Mouse (Mus musculus) lung, postnatal 0 days (tissue): ENCODE measurements around the gene Gigyf1.

ENCODE experiments used
- CTCF ChIP-seq: IDR thresholded peaks from 2 replicates; pipeline ENCODE4 v1.5.1; 2016; ENCODE audit warnings: antibody characterized with exemption, mild to moderate bottlenecking
- EP300 ChIP-seq: IDR thresholded peaks from 2 replicates; pipeline ENCODE4 v1.6.1; 2016; ENCODE audit warnings: antibody characterized with exemption, mild to moderate bottlenecking, control low read depth

DNA sequence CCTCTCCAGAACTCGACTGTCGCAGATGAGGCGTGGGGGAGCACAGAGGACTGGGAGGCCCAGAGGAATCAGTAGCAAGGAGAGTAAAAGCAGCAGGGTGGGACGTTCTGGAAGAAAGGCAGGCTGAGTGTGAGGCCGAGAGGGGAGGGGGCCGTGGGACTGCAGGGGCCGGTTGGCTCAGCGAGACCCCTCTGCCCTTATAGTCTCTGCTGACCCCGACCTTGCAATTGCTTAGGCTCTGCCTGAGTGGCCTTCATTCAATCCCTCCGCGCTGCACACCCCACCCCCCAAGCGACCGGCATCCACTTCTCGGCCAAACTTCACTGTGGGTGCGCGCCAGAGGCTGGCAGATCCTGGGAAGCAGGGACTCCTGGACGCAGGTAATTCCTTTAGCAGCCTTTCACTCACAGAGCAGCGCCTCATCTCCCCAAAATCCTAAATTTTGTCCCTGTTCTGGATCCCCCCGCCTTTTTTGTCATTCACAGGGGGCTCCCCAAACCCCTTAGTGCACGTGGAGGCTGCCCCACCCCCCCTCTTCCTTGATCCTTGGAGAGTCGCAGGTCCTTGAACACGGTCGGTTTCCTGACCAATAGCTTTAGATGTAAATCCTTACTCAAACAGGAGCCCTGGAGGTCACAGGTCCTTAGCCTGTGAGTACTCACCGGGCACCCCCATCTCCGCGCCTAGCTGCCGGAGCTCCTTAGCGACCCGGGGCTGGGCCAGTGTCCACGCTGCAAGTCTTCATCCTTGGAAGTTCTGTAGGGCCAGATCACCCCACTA lies 33.1 kb upstream of the Gigyf1 start:
- TF ChIP-seq CTCF, result no peak
- no peak for TF ChIP-seq EP300
